Mouse (Mus musculus) left cerebral cortex, adult 8-10 months (tissue): Measurements from ENCODE around the gene Gm20388. TPM values are rescaled to one million over a fixed set of nuclear protein-coding genes. Genes with fewer than 3 reads are reported as not detected.

ENCODE experiments used
- DNase-seq, 2 experiments: peaks; one replicate each; pipeline ENCODE4 v3.0.0; 2022; ENCODE audit warnings: low spot score in 2 of 2
- total RNA-seq, 4 experiments: library from RNA; stranded (reverse); gene quantifications; 2 replicates each; pipeline ENCODE4 v1.2.4; 2022

Gene Gm20388
- 10 to 100 TPM; 10.4 to 20.8 (median 16.4) TPM for total RNA-seq

DNA sequence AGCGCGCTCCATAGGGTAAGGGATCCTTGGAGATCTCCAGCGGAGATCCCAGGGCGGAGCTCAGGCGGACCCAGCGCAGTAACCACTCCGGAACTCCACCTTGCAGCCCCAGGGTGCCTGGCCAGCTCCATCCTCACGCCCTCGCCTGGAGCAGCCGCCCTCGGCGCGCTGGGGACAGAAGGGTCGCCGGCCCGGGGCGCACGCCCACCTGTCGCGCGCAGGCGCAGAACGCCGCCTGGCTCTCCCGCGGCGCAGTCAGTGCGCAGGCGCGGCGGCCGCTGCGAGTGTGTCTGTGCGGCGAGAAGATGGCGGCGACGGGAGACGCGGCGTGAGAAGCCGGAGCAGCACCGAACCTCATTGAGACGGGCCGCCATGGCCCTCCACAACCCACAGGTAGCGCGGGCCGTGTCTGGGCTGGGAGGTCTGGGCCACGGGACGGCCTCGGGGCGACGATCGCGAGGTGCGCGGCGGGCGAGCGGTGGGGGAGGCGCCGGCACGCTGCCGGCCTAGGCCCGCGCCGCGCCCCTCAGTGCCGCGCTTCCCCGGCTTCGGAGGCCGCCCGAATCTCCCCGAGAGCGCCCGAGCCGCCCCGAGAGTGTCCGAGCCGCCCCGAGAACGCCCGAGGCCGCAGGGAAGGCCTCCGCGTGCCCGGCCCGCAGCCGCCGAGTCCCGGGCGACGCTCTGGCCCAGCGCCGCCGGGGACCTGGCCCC, at the start of gene Gm20388:
Gm20388 (plus strand) TSS at position 295 of the 711 bp plus-strand sequence.
- peak; percentile 85 to 92 for DNase-seq

DNA sequence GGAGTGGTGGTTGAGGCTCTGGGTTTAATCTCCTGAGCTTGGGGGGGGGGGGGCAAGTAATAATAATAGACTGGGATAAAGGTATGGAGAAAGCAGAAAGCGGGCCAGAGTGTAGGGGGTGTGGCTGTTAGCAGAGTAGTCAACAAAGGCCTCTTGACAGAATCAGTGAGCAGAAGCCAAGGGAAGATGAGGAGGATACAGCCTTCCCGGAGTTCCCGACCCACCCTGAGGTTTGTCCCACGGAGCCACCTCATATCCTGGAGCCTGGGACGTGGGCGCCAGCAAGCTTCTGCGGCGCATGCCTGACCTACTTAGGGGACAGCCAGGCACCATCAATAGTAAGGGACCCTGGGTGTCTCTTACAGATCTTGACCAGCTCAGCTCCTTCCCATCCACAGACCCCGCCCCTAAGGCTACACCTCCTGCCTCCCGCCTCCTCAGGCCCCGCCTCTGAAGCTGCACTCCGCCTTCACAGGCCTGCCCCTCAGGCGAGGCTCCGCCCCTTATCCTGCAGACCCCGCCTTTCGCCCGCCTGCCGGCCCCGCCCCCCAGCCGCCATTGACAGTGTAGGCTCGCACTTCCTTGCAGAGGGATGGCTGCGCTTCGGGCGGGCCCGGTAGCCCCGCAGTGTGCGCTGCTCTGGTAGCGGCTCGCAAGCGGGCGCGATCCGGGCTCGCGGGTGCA, 48.8 kb upstream of the Gm20388 start, which contains the start of gene Klhl36:
Klhl36 (plus strand) TSS at position 561 of the 684 bp plus-strand sequence.
- DNase-seq: peak; percentile 91 to 93

DNA sequence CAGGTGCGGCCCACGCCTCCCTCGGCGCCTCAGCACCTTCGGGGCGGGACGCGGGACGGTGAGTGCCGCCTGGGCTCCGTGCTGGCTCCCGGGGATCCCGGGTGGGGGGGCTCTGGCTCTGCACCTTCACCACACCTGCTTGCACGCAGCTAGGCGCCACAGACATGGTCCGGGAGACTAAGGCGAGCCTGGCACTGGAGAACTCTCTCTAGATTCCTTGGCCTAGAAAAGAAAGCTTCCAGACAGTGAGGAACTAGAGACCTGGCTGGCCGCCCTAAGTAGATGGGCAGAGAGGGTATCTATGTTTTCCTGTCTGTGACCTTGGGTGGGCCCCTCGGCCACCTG, 48.3 kb upstream of the Gm20388 start:
- no peak for DNase-seq

DNA sequence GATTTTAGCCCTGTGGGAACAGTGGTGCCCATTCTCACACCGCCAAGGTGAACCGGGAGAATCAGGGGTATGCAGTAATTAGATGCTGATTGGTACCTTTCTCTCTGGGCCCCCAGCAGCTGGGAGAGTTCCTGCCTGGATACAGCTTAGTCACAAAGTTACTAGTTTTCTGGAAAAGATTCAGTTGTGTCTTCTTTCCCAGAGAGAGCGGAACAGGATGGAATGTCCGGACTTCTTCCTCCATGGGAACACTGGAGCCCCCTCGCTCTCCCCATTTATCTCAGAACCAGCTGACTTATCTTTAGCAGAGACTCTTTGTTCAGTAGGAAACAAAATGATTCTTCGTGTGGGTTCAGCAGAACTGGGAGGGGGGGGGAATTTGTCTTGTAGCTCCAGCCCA, 47.9 kb upstream of the Gm20388 start:
- DNase-seq: no peak

DNA sequence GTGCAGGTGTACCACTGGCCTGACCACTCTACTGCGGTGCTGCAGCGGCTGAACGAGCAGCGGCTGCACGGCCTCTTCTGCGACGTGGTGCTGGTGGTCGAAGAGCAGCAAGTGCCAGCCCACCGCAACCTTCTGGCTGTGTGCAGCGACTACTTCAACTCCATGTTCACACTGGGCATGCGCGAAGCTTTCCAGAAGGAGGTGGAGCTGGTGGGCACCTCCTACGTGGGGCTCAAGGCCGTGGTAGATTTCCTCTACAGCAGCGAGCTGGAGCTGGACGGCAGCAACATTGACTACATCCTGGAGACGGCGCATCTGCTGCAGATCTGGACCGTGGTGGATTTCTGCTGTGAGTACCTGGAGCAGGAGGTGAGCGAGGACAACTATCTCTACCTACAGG, 41.0 kb upstream of the Gm20388 start:
- no peak for DNase-seq

DNA sequence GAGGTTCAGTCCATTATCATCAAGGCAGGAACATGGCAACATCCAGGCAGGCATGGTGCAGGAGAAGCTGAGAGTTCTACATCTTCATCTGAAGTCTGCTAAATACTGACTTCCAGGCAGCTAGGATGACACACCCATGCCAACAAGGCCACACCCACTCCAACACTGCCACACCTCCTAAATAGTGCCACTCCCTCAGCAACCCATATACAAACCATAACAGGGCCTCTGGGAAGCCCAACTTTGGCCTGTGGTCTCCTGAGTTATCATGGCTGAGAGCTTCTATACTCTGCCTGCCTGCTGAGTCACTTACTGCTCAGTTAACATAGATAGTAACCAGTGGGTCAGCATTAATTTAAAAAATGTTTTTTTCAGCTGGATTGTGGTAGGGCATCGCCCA, 37.5 kb upstream of the Gm20388 start:
- no peak for DNase-seq

DNA sequence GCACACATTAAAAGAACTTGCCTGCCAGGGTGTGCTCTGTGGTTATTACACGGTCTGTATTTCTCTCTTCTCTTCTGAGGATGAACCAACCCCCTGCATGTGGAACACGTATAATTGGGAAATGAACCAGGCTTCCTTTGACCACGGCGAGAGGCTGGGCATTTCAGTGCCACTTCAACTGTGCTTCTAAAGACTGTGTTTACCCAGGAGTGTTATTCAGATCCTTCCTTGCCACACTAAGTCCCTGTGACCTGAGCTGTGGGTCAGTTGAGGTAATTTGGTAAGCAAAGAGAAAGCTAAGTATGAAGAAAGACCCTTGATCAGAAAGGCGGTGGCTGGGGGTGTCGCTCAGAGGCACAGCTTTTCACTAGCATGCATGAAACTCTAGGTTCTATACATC, 29.3 kb upstream of the Gm20388 start:
- no peak for DNase-seq

DNA sequence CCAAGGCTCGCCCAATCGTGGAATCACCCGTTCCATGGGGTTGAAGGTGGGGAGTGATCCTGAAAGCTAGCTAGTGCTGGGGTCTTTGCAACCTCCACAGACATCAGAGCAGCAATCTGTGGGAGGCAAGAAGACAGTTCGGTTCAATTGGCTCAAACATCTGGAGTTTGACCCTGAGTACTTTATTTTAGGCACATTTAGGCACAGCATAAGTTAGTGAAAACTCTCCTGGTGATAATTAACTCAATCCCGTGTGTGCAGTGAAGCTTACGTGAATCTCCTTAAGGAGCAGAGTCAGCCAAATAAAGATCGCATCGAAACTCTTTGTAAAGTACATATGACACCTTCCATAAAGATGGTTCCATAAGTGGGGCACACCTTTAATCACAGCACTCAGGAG, 28.7 kb upstream of the Gm20388 start:
- no peak for DNase-seq

DNA sequence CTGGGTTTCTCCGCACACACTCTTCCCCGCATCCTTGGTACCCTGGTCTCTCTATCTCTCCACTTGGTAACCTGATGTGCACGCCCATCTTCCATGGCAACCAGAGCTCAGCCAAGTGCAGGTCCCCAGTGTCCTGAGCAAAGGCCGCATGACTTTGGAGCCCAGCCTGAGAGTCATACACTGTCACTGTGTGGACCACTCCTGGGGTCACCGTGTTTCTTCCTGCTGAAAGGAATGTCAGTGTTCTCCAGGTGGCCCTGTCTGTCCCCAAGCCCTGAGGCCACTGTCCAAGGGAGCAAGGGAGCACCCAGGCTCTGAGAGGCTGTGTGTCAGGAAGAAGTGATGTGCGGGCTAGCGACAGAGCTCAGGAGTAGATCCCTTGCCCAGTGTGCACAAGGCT, 27.4 kb upstream of the Gm20388 start:
- DNase-seq: no peak

DNA sequence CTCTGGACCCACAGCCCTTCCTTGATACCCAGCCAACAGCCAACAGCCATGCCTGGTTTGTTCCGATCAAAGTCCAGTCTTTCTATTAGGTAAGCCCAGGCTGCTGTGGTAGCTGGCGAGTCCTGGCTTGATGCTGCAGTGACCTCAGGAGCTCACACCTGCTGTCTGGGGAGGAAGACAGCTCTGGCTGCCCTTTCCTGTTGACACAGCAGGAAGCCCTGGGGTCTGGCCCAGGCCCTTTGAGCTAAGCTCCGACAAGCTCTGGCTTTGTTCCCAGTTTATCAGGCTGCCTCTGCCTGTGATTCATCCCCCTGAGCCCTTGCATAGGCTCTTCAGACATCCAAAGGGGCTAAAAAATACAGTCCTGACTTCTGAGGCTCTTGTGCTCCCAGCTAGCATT, 25.0 kb upstream of the Gm20388 start:
- no peak for DNase-seq

DNA sequence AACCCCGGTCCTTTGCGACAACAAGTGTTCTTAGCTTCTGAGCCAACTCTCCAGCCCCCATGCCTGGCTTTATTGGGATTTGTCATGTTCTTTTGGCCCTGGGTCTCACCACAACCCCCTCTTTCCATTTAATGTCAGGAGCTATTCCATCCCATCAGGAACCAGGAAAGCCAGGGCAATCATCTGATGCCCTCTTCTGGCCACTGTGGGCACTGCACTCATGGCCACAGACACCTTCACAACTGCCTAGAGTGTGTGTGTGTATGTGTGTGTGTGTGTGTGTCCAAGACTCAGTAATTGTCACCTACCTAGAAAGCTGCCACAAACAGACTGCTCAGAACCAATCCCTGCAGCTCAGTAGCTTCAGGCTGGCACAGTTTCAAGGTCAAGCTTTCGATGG, 23.5 kb upstream of the Gm20388 start:
- DNase-seq: peak in 1 of 2 experiments; percentile 12

DNA sequence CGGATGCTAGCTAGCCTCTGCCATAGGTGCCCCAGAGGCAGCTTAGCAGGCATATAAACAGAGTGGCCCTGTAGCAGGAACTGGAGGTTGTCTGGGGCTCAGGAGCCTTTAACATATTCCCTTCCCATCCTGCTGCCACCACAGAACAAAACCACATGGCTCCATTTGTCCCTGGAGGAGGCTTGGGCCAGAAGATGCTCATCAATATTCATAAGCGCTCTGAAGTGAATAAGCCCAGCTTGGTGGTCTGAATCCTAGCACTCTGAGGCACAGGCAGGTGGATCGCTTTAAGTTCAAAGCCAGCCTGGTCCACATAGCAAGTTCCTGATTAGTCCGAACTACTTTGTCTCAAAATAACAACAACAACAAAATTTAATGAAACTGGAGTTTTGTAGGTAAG, 22.6 kb upstream of the Gm20388 start:
- DNase-seq: no peak

DNA sequence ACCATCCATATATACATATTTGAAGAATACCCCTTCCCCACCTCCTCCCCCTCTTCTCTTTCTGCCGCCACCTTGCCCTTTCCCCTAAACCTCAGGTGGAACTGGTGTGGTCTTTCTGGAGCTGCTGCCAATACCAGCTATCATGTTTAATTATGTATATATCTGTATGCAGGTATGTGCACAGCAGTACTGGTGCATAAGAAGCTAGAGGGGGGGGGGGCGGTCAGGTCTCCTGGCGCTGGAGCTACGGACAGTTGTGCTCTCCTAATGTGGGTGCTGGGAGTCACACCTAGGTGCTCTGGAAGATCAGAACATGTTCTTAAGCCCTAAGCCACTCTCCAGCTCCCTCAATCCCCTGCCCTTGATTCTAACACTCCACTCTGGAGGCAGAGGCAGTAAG, 13.6 kb upstream of the Gm20388 start:
- no peak for DNase-seq

DNA sequence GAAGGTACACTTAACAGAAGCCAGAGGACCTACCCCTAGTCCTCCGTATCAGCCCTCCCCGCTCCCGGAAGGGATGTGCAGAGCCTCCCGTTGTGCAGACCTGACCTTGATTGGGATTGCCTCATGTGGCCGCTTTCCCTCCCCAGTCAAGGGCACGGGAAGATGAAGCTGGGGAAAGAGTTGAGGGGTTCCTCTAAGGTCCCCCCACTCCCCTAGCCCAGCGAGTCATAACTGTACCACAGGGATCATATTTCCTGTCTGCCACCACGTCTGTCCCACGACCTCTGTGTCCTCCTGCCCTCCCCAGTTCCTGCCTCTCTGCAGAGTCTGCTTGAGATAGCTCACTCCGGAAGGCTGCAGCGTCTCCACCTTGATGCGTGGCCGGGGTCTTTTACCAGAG, 12.7 kb upstream of the Gm20388 start:
- no peak for DNase-seq

DNA sequence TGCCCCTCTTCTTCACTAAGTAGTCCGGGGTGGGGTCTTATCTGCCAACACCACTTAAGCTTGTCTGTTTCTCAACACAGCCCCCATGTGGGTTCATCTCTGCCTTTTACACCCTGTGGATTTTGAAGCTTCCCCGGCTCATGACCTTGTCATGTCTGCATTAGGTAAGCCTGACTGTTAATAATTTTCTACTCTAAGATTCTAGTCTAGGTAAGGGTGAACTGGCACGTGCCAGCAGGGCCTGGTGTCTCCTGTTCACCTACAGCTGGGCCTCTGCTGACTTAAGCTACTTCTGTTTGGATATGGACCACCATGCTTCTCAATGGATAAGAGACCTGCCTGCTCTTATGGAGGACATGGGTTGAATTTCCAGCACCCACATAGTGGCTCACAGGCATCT, 9.3 kb upstream of the Gm20388 start:
- DNase-seq: no peak

DNA sequence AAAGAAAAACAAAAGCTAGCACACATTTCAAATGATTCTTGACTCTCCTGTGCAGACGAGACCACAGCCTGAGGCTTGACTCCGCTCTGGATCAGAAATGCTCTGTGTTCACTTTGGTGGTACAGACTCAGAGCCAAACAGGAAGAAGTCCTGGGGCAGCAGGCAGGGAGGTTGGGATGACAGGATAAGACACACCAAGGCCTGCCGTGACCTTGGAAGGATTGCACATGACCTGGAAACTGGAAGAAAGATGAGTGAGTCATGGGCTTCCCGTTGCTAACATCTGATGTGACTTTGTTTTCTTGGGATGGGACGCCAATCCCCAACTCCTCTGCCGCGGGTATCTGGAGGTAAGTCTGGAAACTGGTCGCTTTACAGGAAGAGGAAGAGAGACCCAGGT, 8.7 kb upstream of the Gm20388 start:
- DNase-seq: no peak

DNA sequence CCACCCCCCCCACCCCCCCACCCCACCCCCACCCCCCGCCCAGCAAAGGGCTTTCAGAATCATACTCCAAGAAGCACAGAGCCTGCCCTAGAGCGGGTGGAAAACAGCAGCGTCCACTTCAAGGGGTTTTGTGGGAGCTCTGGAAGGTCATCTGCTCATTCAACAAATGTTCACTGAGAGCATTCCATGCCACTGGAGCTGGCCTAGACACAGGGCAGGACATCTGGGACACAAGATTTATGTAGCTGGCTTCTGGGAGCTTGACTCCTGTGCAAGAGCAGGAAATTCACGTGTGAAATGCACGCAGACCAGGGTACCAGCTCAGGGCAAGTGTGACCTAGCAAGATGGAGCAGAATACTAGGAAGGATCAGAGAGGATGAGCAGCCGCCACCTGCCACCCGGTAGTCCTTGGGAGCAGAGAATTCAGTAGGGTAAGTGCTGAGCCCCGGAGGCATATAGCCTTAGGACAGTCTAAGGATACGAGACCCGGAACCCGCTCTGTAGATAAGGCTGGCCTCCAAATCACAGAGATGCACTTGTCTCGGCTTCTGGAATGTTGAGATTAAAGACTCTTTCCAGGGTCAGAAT, 6.2 kb upstream of the Gm20388 start:
- no peak for DNase-seq

DNA sequence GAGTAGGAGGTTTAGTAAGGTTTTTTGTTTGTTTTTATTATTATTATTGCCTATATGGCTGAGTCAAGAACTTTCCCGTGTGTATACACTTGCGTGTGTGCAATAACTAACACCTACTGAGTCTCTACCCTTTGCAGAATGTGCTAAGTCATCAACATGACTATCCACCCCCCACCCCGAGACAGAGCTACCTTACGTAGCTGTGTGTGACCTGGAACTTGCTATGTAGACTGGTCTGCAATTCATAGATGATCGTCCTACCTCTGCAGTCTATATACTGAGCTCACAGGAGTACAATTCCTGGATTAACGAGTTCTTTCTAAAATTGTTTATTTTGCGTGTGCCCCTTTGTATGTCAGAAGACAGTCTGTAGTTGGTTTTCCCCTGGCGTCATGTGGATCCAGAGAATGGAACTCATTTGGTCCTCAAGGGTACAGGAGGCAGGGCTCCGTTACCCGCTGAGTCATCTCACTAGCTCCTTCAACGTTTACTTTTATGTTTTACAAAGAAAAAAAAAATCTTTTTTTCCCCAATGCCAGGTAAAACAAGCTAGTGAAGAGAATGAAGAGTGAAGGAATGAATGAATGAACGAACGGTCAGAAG, 596 bp upstream of the Gm20388 start, which contains the start of gene Usp10:
Usp10 (plus strand) TSS at position 417 of the 603 bp plus-strand sequence.
- DNase-seq: no peak

DNA sequence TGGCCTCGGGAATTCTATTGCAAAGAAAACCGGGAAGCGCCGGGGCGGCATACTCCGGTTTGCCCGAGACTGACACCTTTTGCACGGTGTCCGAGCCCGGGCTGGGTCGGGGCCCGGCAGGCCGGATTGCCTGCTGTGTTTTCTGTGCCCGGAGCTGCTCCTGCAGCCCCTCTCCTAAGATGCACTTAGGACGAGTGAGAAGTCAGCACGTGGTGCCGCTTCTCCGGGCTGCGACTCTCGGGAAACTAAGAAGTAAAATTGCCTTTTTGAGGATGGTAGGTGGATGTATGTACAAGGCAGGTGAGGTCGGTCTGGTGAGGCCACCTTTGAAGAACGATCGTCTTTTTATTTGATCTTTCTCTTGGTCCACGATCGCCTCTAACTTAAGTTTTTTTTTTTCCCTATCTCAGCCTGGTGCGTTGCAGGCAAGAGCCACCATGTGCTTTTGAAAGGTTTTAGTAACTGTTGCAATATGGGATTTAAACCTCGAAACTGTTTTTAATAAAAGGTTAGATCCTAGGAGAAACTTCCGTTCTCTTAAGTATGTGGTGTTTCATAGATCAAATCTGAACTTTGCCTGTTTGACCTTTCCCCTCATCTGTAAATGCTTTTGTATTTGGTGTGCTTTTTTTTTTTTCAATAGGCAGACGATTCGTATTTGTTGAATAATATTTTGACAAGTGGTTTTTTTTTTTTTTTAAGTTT, 769 bp downstream of the Gm20388 start:
- no peak for DNase-seq

DNA sequence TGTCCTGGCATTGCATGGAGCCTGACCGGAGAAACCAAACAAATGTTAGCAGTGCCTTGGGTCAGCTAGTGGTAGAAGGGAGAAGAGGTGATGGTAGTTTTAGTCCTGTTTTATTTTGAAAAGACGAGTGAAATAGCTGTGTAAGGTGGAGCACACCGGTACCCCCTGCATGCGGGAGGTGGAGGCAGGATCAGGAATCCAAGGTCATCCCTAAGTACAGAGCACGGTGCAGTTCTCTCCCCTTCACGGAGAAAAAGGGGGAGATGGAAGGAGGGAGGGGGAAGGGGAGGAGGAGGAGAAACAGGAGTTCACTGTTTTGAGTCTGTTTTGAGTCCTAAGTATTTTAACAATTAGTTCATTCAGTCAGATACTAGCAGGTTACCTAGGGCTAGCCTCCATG, 2.0 kb downstream of the Gm20388 start:
- DNase-seq: no peak

DNA sequence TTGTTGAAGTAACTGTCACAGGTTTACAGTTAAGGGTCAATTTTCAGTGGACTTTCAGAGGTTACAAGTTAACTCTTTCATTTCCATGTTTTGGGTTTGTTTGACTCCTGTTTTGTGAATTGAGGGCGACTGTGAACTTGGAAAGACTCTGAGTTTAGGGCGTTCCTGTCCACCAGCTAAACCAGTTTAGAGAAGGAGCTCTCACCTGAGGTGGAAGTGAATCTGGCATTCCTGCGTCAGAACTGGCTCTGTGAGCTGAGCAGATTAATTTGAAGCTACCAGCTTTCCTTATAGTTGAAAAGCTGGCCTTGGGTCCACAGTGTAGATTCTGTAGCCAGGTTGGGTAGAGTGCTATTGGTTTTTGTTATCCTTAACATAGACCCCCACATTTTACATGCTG, 2.5 kb downstream of the Gm20388 start:
- DNase-seq: no peak

DNA sequence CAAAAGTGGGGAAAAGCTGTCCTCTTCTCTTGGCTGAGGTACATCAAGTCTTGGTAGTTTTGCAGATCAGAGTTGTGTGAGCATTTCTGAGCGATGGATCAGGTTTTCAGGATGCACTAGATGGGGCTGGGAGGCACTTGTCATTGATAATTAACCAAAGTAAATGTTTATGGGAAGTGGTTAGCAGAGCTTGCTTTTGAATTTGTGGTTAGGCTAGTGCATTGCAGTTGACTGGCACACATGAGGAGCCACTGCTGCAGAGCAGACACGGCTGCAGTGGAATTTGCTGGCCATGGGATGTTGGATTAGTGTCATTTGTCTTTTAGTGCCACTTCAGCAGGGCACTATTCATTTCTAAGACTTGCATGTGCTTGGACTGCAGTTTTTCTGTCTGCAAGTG, 3.5 kb downstream of the Gm20388 start:
- DNase-seq: no peak
